Mouse (Mus musculus): Measurements from ENCODE around the gene Coasy. TPM values are rescaled to one million over a fixed set of nuclear protein-coding genes. Genes with fewer than 3 reads are reported as not detected.
A peak's percentile ranks its signal among the peaks of the same experiment; 100 is the strongest.

Coasy gene
- polyA plus RNA-seq, 1 experiment from 2014 or later: 41.6 TPM

DNA sequence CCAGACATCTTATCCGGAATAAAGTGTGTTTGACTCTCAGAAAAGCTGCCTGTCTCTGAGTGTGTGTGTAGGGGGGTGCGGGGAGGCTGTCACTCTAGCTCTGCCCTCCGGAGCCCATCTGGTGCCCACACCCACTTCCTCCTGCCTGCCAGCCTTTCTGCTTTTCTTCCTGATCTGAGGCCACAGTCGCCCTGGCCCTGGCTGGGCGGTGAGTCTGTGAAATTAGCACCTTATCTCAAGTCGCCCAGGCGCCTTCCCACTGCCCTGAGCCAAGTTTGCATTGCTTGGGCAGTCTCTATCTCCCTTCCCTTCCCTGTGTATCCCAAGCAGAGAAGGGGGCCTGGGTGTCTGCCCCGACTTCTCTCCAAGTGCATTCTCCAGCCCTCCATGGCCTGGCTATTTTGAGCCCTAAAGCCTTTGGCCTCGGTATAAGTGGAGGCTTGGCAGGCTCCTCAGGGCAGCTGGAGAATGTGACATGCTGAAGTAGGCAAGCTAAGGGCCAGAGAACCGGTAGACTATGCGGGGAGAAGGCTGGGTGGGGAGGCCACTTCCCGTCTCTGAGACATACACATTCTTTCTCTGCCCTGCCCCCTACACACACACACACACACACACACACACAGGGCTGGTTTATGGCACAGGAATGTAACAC, 18.6 kb upstream of the Coasy start:
- H3K27ac ChIP-seq: peak overlapping the region; percentile 90
- H3K4me1 ChIP-seq: peaks cover 37% of the 10 kb centered on the region
- no peak overlapping the region for H3K4me3 ChIP-seq
- peak overlapping the region; percentile 45 for H3K9ac ChIP-seq
- no peaks in the 10 kb centered on the region for H3K9me3 ChIP-seq
- H3K4me2 ChIP-seq (replicated peaks): peak overlapping the region; percentile 19; the same call in 1 of the 2 replicates
- peak; percentile 35; the same call in 1 of the 2 replicates for ATAC-seq (ENCODE audit: low FRiP score, low read depth)
- peaks cover 10% of the 10 kb centered on the region for H3K27me3 ChIP-seq
- 30% methylated on average over 12 of the region's 12 CpGs for WGBS
- H3K36me3 ChIP-seq: peaks cover 22% of the 10 kb centered on the region

GRCm38 (mm10) chr11:101064462-101064861, 17.9 kb upstream of the Coasy start:
- Histone ChIP-seq H3K4me2 (replicated peaks) (no peak overlapping the region), H3K27ac (peak overlapping the region; percentile 90), H3K4me3 (no peak overlapping the region), H3K27me3 (peaks cover 11% of the 10 kb centered on the region), H3K36me3 (peaks cover 22% of the 10 kb centered on the region), H3K4me1 (peaks cover 37% of the 10 kb centered on the region), H3K9me3 (no peaks in the 10 kb centered on the region), H3K9ac (0 out of 2 replicates have a peak overlapping the region, but pooled peaks have one; percentile 45)
- no peak for ATAC-seq (ENCODE audit: low FRiP score, low read depth)
- 72% methylated on average over 4 of the region's 4 CpGs for WGBS

DNA sequence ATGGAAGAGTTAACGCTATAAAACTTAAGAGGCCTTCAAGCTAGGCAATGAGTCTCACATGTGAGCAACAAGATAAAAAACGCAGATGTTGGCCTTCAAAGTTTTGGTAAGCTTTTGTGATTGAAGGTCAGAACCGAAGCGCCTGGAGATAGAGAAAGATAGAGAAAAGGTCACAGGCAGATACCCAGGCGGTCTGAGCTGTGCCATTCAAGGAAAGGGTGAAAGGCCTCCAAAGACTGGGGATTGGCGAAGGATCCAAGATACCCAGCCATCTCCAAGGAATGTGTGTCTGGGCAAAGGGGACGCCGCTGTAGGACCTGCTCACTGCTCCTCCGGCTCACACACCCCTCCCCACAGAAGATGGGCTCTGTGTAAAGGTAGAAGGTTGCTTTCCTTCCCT, 17.4 kb upstream of the Coasy start:
- Histone ChIP-seq H3K4me3 (no peak overlapping the region), H3K4me2 (replicated peaks) (no peak overlapping the region), H3K27me3 (peaks cover 11% of the 10 kb centered on the region), H3K27ac (no peak overlapping the region), H3K36me3 (peaks cover 22% of the 10 kb centered on the region), H3K9ac (no peak overlapping the region), H3K4me1 (peaks cover 37% of the 10 kb centered on the region), H3K9me3 (no peaks in the 10 kb centered on the region)
- ATAC-seq (ENCODE audit: low FRiP score, low read depth): no peak
- WGBS: 94% methylated on average over 9 of the region's 9 CpGs

GRCm38 (mm10) chr11:101066549-101067412, 15.6 kb upstream of the Coasy start:
- Histone ChIP-seq H3K4me3 (peak overlapping the region; percentile 26), H3K4me1 (peaks cover 40% of the 10 kb centered on the region), H3K27me3 (peaks cover 23% of the 10 kb centered on the region), H3K27ac (no peak overlapping the region), H3K36me3 (peaks cover 14% of the 10 kb centered on the region), H3K4me2 (replicated peaks) (peak overlapping the region; percentile 61), H3K9ac (peak overlapping the region; percentile 46; the same call in 1 of the 2 replicates), H3K9me3 (no peaks in the 10 kb centered on the region)
- 25% methylated on average over 18 of the region's 18 CpGs for WGBS
- ATAC-seq (ENCODE audit: low FRiP score, low read depth): peak; percentile 14; the same call in 1 of the 2 replicates

- H3K27me3 ChIP-seq: peaks cover 37% of the 10 kb centered on the region
- no peaks in the 10 kb centered on the region for H3K9me3 ChIP-seq
- H3K4me1 ChIP-seq: peaks cover 17% of the 10 kb centered on the region
- no peaks in the 10 kb centered on the region for H3K36me3 ChIP-seq
- peak within 1 kb of the TSS; percentile 75 for H3K4me3 ChIP-seq
- peak; percentile 70 for ATAC-seq (ENCODE audit: low FRiP score, low read depth)
- H3K9ac ChIP-seq: peak within 1 kb of the TSS; percentile 84
- H3K27ac ChIP-seq: no peak within 1 kb of the TSS
- H3K4me2 ChIP-seq (replicated peaks): peak within 1 kb of the TSS; percentile 99
- 5% methylated on average over 35 of the region's 35 CpGs for WGBS
These were observed 12.8 kb upstream of the Coasy start, which contains the start of gene Naglu for GRCm38 (mm10) chr11:101069391-101070188. Naglu (plus strand) TSS chr11:101070012.

DNA sequence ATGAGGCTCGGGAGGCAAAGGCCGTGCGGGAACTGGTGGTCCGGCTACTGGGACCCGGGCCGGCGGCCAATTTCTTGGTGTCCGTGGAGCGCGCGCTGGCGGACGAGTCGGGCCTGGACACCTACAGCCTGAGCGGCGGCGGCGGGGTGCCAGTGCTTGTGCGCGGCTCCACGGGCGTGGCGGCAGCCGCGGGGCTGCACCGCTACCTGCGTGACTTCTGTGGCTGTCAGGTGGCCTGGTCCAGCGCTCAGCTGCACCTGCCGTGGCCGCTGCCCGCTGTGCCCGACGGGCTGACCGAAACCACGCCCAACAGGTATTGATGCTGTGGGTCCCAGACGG, 12.2 kb upstream of the Coasy start:
- H3K36me3 ChIP-seq: no peaks in the 10 kb centered on the region
- H3K4me3 ChIP-seq: peak overlapping the region; percentile 75
- peaks cover 16% of the 10 kb centered on the region for H3K4me1 ChIP-seq
- WGBS: under 1% methylated on average over 30 of the region's 36 CpGs
- peak overlapping the region; percentile 84 for H3K9ac ChIP-seq
- H3K27ac ChIP-seq: no peak overlapping the region
- peaks cover 37% of the 10 kb centered on the region for H3K27me3 ChIP-seq
- peak overlapping the region; percentile 99 for H3K4me2 ChIP-seq (replicated peaks)
- ATAC-seq (ENCODE audit: low FRiP score, low read depth): peak; percentile 42
- H3K9me3 ChIP-seq: no peaks in the 10 kb centered on the region

DNA sequence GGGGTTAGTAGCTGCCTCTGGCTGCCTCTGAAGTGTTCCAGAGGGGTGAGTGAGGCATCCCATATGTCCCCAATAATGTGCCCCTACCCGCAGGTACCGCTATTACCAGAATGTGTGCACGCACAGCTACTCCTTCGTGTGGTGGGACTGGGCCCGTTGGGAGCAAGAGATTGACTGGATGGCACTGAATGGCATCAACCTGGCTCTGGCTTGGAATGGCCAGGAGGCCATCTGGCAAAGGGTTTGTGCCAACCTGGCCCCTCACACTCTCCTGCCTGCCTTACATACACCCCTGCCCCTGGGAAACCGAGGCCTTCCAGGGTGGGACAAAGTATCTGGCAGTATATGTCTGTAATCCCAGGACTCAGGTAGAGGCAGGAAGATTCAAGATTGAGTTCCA, 11.4 kb upstream of the Coasy start:
- peak overlapping the region; percentile 99 for H3K4me2 ChIP-seq (replicated peaks)
- peaks cover 39% of the 10 kb centered on the region for H3K27me3 ChIP-seq
- no peak for ATAC-seq (ENCODE audit: low FRiP score, low read depth)
- peak overlapping the region; percentile 75; the same call in 1 of the 2 replicates for H3K4me3 ChIP-seq
- 66% methylated on average over 6 of the region's 6 CpGs for WGBS
- H3K9ac ChIP-seq: peak overlapping the region; percentile 31; the same call in 1 of the 2 replicates
- H3K9me3 ChIP-seq: no peaks in the 10 kb centered on the region
- H3K36me3 ChIP-seq: no peaks in the 10 kb centered on the region
- peaks cover 16% of the 10 kb centered on the region for H3K4me1 ChIP-seq
- H3K27ac ChIP-seq: no peak overlapping the region

- no peak overlapping the region for H3K4me3 ChIP-seq
- H3K27ac ChIP-seq: no peak overlapping the region
- H3K27me3 ChIP-seq: peaks cover 49% of the 10 kb centered on the region
- no peaks in the 10 kb centered on the region for H3K9me3 ChIP-seq
- 70% methylated on average over 14 of the region's 14 CpGs for WGBS
- no peak for ATAC-seq (ENCODE audit: low FRiP score, low read depth)
- peaks cover 8% of the 10 kb centered on the region for H3K4me1 ChIP-seq
- H3K9ac ChIP-seq: no peak overlapping the region
- peaks cover 4% of the 10 kb centered on the region; the same call in 1 of the 2 replicates for H3K36me3 ChIP-seq
- H3K4me2 ChIP-seq (replicated peaks): no peak overlapping the region
These were observed 10.4 kb upstream of the Coasy start for GRCm38 (mm10) chr11:101071810-101072428.

GRCm38 (mm10) chr11:101078121-101078520, 4.2 kb upstream of the Coasy start, which contains the start of gene Hsd17b1:
Hsd17b1 (plus strand) TSS chr11:101078411.
- Histone ChIP-seq H3K27ac (no peak within 1 kb of the TSS), H3K9ac (no peak within 1 kb of the TSS), H3K4me2 (replicated peaks) (no peak within 1 kb of the TSS), H3K4me3 (no peak within 1 kb of the TSS), H3K27me3 (peaks cover 67% of the 10 kb centered on the region), H3K4me1 (peaks cover 15% of the 10 kb centered on the region), H3K36me3 (peaks cover 7% of the 10 kb centered on the region; the same call in 1 of the 2 replicates), H3K9me3 (no peaks in the 10 kb centered on the region)
- 68% methylated on average over 9 of the region's 9 CpGs for WGBS
- ATAC-seq (ENCODE audit: low FRiP score, low read depth): no peak

- ATAC-seq (ENCODE audit: low FRiP score, low read depth): no peak
- Histone ChIP-seq H3K27ac (no peak overlapping the region), H3K4me2 (replicated peaks) (peak overlapping the region; percentile 49), H3K4me3 (peak overlapping the region; percentile 20), H3K36me3 (peaks cover 9% of the 10 kb centered on the region), H3K4me1 (peaks cover 25% of the 10 kb centered on the region), H3K9ac (no peak overlapping the region; the same call in 1 of the 2 replicates), H3K9me3 (no peaks in the 10 kb centered on the region), H3K27me3 (peaks cover 61% of the 10 kb centered on the region)
- WGBS: 2% methylated on average over 27 of the region's 27 CpGs
These were observed 2.6 kb upstream of the Coasy start for GRCm38 (mm10) chr11:101079746-101080145.

DNA sequence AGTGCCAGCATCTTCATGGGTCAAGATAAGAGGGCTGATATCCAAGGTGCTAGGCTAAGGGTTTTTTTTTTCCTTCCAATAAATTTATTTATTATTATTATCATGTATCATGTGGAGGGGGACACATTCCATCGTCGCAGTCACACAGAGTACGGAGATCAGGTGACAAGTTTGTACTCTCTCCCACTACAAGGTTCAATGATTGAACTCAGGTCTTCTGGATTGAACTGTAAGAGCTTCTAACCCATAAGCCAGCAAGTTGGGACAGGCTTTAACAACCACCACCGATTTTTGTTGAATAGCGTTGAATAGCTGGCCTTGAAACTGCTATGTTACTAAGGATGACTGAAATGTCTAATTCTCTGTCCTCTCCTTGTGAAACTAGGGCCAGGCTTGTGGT, 1.9 kb upstream of the Coasy start:
- H3K27me3 ChIP-seq: peaks cover 61% of the 10 kb centered on the region
- H3K4me2 ChIP-seq (replicated peaks): no peak overlapping the region
- no peak overlapping the region for H3K27ac ChIP-seq
- ATAC-seq (ENCODE audit: low FRiP score, low read depth): no peak
- no peaks in the 10 kb centered on the region for H3K9me3 ChIP-seq
- H3K4me1 ChIP-seq: peaks cover 25% of the 10 kb centered on the region
- no peak overlapping the region for H3K4me3 ChIP-seq
- peaks cover 16% of the 10 kb centered on the region for H3K36me3 ChIP-seq
- WGBS: 64% methylated on average over 5 of the region's 5 CpGs
- no peak overlapping the region for H3K9ac ChIP-seq

Data from limb, embryonic 13.5 days (tissue).